Mouse (Mus musculus) heart, embryonic 11.5 days (tissue): Measurements from ENCODE around the gene Cdc42bpg. TPM values are rescaled to one million over a fixed set of nuclear protein-coding genes. Genes with fewer than 3 reads are reported as not detected.

Experiments
- ATAC-seq: fragments of 200-750 bp; cut with Nextera tagmentation; replicated peaks from 2 replicates; pipeline ENCODE4 v1.8.0; 2017; ENCODE audit warnings: moderate library complexity; ENCODE audit not compliant: insufficient number of reproducible peaks, low FRiP score, low TSS enrichment
- H3K27ac ChIP-seq: fragments of 300-500 bp; sonication (generic); 2 replicates; pipeline ENCODE4 v1.5.1; 2014; ENCODE audit warnings: mild to moderate bottlenecking, low read depth, low read length
- H3K27me3 ChIP-seq: fragments of 300-500 bp; sonication (generic); 2 replicates; pipeline ENCODE4 v1.6.1; 2014; ENCODE audit warnings: mild to moderate bottlenecking, low read length, mixed read lengths; ENCODE audit not compliant: control insufficient read depth, insufficient read depth
- H3K36me3 ChIP-seq: fragments of 300-500 bp; sonication (generic); 2 replicates; pipeline ENCODE4 v1.6.1; 2014; ENCODE audit warnings: mild to moderate bottlenecking, low read length, moderate library complexity, mixed read lengths; ENCODE audit not compliant: control insufficient read depth, insufficient read depth
- H3K4me1 ChIP-seq: fragments of 300-500 bp; sonication (generic); 2 replicates; pipeline ENCODE4 v1.6.1; 2014; ENCODE audit warnings: low read length; ENCODE audit not compliant: control insufficient read depth, insufficient read depth
- H3K4me2 ChIP-seq: fragments of 300-500 bp; sonication (generic); 2 replicates; pipeline ENCODE4 v1.6.1; 2014; ENCODE audit warnings: mild to moderate bottlenecking, moderate library complexity
- H3K4me3 ChIP-seq: fragments of 300-500 bp; sonication (generic); 2 replicates; pipeline ENCODE4 v1.5.1; 2014; ENCODE audit warnings: low read depth, low read length
- H3K9ac ChIP-seq: fragments of 300-500 bp; sonication (generic); 2 replicates; pipeline ENCODE4 v1.6.1; 2014; ENCODE audit warnings: mild to moderate bottlenecking, low read depth, low read length, moderate library complexity
- H3K9me3 ChIP-seq: fragments of 300-500 bp; sonication (generic); replicated peaks from 2 replicates; pipeline ENCODE4 v1.6.1; 2016; ENCODE audit warnings: low read length; ENCODE audit not compliant: control insufficient read depth
- WGBS: fragments of 180-500 bp; shearing (Covaris S2); extraction: QIAGEN DNeasy Blood & Tissue Kit; methylation state at CpG from one replicate; pipeline ENCODE4 v1.1.7; 2014; ENCODE audit not compliant: insufficient replicate concordance; 5-methylcytosine and 5-hydroxymethylcytosine counted together
- polyA plus RNA-seq: library from polyadenylated mRNA; unstranded; fragments of >200 nt; fragmentation: Nextera tagmentation; extraction: Ambion mirVana; gene quantifications from 2 replicates; pipeline ENCODE4 v1.2.1, GENCODE M21; 2014

Cdc42bpg gene
- 0.44 and 0.74 TPM in 2 replicates for polyA plus RNA-seq

GRCm38 (mm10) chr19:6306137-6306551 lies at the start of gene Cdc42bpg:
TSS of gene Cdc42bpg (plus strand) at chr19:6306456.
- H3K27me3 ChIP-seq, result no peaks in the 10 kb centered on the region
- peak within 1 kb of the TSS; percentile 69 for H3K4me3 ChIP-seq
- WGBS, result under 1% methylated on average over 32 of the region's 38 CpGs
- ATAC-seq, result peak; percentile 79
- H3K4me2 ChIP-seq, result peak within 1 kb of the TSS; percentile 79
- peak within 1 kb of the TSS; percentile 65 for H3K27ac ChIP-seq
- H3K4me1 ChIP-seq, result peaks cover 28% of the 10 kb centered on the region
- H3K9me3 ChIP-seq, result no peaks in the 10 kb centered on the region
- H3K36me3 ChIP-seq, result peaks cover 5% of the 10 kb centered on the region; the same call in 1 of the 2 replicates
- peak within 1 kb of the TSS; percentile 75 for H3K9ac ChIP-seq

- Histone ChIP-seq H3K4me2 (no peak overlapping the region), H3K4me3 (no peak overlapping the region), H3K9ac (no peak overlapping the region), H3K9me3 (no peaks in the 10 kb centered on the region), H3K36me3 (peaks cover 45% of the 10 kb centered on the region), H3K27ac (no peak overlapping the region), H3K27me3 (no peaks in the 10 kb centered on the region), H3K4me1 (no peaks in the 10 kb centered on the region)
- no peak for ATAC-seq
- 81% methylated on average over 2 of the region's 2 CpGs for WGBS
Measured at GRCm38 (mm10) chr19:6260428-6260827, 45.8 kb upstream of the Cdc42bpg start.

- Histone ChIP-seq H3K36me3 (peaks cover 42% of the 10 kb centered on the region), H3K4me3 (no peak overlapping the region), H3K27ac (no peak overlapping the region), H3K9me3 (no peaks in the 10 kb centered on the region), H3K4me1 (no peaks in the 10 kb centered on the region), H3K27me3 (no peaks in the 10 kb centered on the region), H3K9ac (no peak overlapping the region), H3K4me2 (no peak overlapping the region)
- 78% methylated on average over 4 of the region's 4 CpGs for WGBS
- ATAC-seq, result no peak
Measured at GRCm38 (mm10) chr19:6260946-6261345, 45.3 kb upstream of the Cdc42bpg start.

GRCm38 (mm10) chr19:6261379-6261778 lies 44.9 kb upstream of the Cdc42bpg start:
- Histone ChIP-seq H3K36me3 (peaks cover 42% of the 10 kb centered on the region), H3K9me3 (no peaks in the 10 kb centered on the region), H3K4me3 (no peak overlapping the region), H3K27ac (no peak overlapping the region), H3K4me1 (no peaks in the 10 kb centered on the region), H3K9ac (no peak overlapping the region), H3K27me3 (no peaks in the 10 kb centered on the region), H3K4me2 (no peak overlapping the region)
- ATAC-seq, result no peak
- WGBS, result 89% methylated on average over 14 of the region's 14 CpGs

- Histone ChIP-seq H3K36me3 (peaks cover 35% of the 10 kb centered on the region), H3K4me3 (no peak overlapping the region), H3K9me3 (no peaks in the 10 kb centered on the region), H3K27me3 (0 out of 2 replicates have a peak, but pooled peaks cover 2% of the 10 kb centered on the region), H3K4me2 (no peak overlapping the region), H3K27ac (no peak overlapping the region), H3K4me1 (no peaks in the 10 kb centered on the region), H3K9ac (no peak overlapping the region)
- ATAC-seq, result no peak
- WGBS, result 60% methylated on average over 7 of the region's 7 CpGs
Measured at GRCm38 (mm10) chr19:6262222-6262621, 44.0 kb upstream of the Cdc42bpg start.

- no peak overlapping the region for H3K27ac ChIP-seq
- H3K4me3 ChIP-seq, result no peak overlapping the region
- H3K4me1 ChIP-seq, result no peaks in the 10 kb centered on the region
- H3K4me2 ChIP-seq, result no peak overlapping the region
- H3K9me3 ChIP-seq, result no peaks in the 10 kb centered on the region
- no peak overlapping the region for H3K9ac ChIP-seq
- H3K27me3 ChIP-seq, result 0 out of 2 replicates have a peak, but pooled peaks cover 3% of the 10 kb centered on the region
- H3K36me3 ChIP-seq, result peaks cover 33% of the 10 kb centered on the region
- WGBS, result 85% methylated on average over 8 of the region's 8 CpGs
- no peak for ATAC-seq
Measured at GRCm38 (mm10) chr19:6262839-6263433, 43.3 kb upstream of the Cdc42bpg start.

- Histone ChIP-seq H3K4me1 (no peaks in the 10 kb centered on the region), H3K4me2 (no peak overlapping the region), H3K27me3 (0 out of 2 replicates have a peak, but pooled peaks cover 3% of the 10 kb centered on the region), H3K36me3 (peaks cover 22% of the 10 kb centered on the region), H3K4me3 (no peak overlapping the region), H3K9me3 (no peaks in the 10 kb centered on the region), H3K9ac (peak overlapping the region; percentile 10; the same call in 1 of the 2 replicates), H3K27ac (no peak overlapping the region)
- WGBS, result 68% methylated on average over 9 of the region's 9 CpGs
- no peak for ATAC-seq
Measured at GRCm38 (mm10) chr19:6264200-6264599, 42.1 kb upstream of the Cdc42bpg start.

GRCm38 (mm10) chr19:6264945-6265344 lies 41.3 kb upstream of the Cdc42bpg start:
- Histone ChIP-seq H3K27ac (no peak overlapping the region), H3K4me1 (no peaks in the 10 kb centered on the region), H3K27me3 (0 out of 2 replicates have a peak, but pooled peaks cover 3% of the 10 kb centered on the region), H3K36me3 (peaks cover 18% of the 10 kb centered on the region), H3K9ac (no peak overlapping the region), H3K4me3 (no peak overlapping the region), H3K4me2 (no peak overlapping the region), H3K9me3 (no peaks in the 10 kb centered on the region)
- 82% methylated on average over 8 of the region's 8 CpGs for WGBS
- ATAC-seq, result no peak

GRCm38 (mm10) chr19:6265727-6266182 lies 40.5 kb upstream of the Cdc42bpg start:
- ATAC-seq, result no peak
- H3K9me3 ChIP-seq, result no peaks in the 10 kb centered on the region
- peaks cover 10% of the 10 kb centered on the region for H3K36me3 ChIP-seq
- no peak overlapping the region for H3K9ac ChIP-seq
- 57% methylated on average over 6 of the region's 6 CpGs for WGBS
- no peak overlapping the region for H3K4me2 ChIP-seq
- 0 out of 2 replicates have a peak, but pooled peaks cover 3% of the 10 kb centered on the region for H3K27me3 ChIP-seq
- H3K27ac ChIP-seq, result no peak overlapping the region
- no peak overlapping the region for H3K4me3 ChIP-seq
- H3K4me1 ChIP-seq, result no peaks in the 10 kb centered on the region
